Mouse (Mus musculus) erythroblast, embryonic 14.5 days (primary cell): ENCODE results near the gene Rnase11.

Source experiments
- GATA1 ChIP-seq: IDR thresholded peaks from 2 replicates; pipeline ENCODE4 v1.6.1; 2012; ENCODE audit warnings: low read length, inconsistent platforms, mixed read lengths
- TAL1 ChIP-seq: IDR thresholded peaks from 3 replicates; pipeline ENCODE4 v1.6.1; 2012; ENCODE audit warnings: low read length, inconsistent platforms, mixed read lengths

GRCm38 (mm10) chr14:51017256-51017655, 32.7 kb downstream of the Rnase11 start:
- TF ChIP-seq TAL1 (no peak), GATA1 (no peak)
